Mouse (Mus musculus) retina, adult 2 months (tissue): ENCODE results near the gene Nol3.

Experiments used
- DNase-seq: peaks from one replicate; pipeline ENCODE4 v3.0.0-alpha.2; 2012; ENCODE audit warnings: low read depth, low spot score

Gene Nol3

GRCm38 (mm10) chr8:105306146-105306691 lies 30.3 kb downstream of the Nol3 start:
- no peak for DNase-seq

DNA sequence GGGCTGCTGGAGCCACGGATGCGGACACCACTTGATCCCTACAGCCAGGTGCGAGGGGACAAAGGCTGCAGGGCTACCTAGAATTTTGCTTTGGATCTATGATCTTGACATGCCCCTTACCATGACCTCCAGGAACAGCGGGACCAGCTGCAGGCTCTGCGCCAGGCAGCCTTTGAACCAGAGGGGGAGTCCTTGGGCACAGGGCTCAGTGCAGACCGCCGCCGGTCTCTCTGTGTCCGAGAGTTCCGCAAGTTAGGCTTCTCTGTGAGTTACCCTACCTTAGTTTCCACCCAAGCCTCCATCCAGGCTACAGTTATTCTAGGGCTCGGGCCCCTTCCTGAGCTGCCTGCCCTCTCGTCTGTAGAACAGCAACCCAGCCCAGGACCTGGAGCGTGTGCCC lies 31.7 kb downstream of the Nol3 start:
- DNase-seq = no peak

DNA sequence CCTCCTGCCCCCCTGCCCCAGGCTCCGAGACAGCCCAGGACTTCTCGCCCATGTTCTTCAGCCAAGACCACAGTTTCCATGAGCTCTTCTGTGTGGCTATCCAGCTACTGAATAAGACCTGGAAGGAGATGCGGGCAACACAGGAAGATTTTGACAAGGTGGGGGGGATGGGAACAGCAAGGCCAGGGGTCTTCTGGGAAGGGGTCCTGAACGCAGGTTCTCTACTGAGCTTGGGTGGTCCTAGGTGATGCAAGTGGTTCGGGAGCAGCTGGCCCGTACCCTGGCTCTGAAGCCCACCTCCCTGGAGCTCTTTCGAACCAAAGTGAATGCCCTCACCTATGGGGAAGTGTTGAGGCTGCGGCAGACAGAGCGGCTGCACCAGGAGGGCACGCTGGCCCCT lies 32.5 kb downstream of the Nol3 start:
- DNase-seq = no peak

- DNase-seq = no peak
These were observed 33.4 kb downstream of the Nol3 start for GRCm38 (mm10) chr8:105309142-105309847.

DNA sequence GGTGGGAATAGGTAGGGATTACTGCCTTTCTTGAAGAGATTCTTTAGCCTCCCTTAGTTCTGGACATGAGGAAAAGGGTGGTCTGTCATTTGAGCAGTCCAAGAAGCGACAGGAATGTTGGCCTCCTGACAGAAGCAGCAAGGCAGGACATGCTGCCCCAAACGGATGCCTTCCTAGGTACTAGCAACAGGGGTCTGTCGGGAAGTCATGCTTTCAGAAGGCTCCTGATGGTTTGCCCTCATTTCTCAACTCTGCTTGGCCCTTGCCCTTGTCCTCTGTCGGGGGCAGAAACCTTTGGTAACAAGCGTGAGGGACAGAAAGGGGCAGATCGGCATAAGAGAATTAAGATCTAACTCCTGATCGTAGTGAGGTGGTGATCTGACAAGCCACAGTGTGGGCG lies 34.2 kb downstream of the Nol3 start:
- DNase-seq = no peak

- DNase-seq = no peak
These were observed 35.8 kb downstream of the Nol3 start for GRCm38 (mm10) chr8:105311718-105312117.

DNA sequence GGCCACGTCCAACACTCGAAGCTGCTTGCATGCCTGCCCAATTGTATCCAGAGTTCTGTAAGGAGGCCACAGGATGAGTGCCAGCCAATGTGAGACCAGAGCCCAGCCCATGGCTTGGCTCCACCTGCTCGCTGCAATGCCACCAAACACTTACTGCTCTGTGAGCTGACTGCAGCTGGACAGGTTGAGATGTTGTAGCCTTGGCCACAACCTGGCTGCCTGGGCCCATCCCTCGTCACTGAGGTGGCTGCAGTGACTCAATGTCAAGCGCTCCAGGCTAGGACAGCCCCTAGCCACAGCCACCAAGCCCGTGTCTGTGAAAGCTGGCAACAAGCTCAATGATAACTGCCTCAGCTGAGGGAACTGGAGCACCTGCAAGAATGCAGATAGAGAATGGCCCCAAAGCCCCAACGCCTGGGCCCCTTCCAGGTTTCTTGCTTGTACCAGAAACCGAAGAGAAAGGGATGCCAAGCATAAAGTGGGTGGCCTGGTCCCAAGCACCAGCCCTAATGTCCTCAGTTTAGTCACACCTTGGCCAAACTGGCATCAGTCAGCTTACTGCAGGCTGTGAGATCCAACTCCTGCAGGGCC lies 37.0 kb downstream of the Nol3 start:
- no peak for DNase-seq

DNA sequence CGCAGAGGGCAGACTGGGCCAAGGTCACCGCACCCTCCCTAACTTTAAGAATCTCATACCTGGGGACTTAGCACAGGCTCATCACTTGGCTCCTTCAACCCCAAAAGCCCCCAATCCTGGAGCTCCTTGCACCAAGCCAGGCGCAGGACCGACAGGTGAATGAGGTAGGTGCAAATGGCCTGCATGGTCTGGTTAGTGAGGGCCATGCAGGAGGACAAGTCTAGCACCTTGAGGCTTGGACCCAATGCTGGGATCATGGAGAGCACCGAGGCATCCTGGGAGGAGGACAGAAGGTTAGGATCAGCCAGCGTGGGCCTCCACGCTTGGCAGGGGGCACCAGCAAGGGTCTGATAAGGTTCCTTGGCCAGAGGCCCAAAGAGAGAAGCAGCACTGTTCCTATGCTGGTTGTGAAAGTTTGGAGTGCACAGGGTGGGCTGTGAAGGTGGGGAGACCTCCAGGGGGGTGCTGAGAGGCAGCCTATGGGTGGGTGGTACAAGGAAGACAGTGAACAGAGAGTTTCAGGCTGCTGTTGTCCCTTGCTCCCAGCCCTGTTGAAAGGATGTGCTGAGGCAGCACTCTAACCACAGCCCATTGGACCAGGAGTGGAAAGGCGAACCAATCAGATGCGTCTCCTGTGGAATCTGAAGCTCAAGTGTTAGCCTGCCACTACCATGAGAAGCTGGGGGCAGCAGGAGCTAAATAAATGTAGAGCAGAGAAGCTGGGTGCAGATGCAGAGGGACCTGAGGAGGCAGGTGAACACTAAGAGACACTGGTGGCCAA lies 37.9 kb downstream of the Nol3 start:
- no peak for DNase-seq

GRCm38 (mm10) chr8:105315073-105315769 lies 39.3 kb downstream of the Nol3 start:
- no peak for DNase-seq

DNA sequence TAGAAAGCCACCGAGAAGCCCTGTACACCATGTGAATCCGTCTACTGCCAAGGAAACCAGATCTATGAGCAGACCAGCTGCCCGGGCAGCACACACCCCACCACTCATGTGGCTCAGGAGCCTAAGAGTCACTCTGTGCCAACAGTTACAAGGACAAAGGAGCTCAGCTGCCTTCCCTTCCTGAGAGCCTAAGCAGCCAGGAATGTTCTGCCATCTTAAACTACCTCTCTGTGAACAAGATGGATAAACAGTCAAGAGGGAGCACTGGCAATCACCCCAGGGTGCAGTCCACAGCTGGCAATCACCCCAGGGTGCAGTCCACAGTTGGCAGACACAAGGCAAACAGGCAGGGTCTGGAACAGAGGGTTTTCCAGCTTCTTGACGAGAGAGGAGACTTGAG lies 42.0 kb downstream of the Nol3 start:
- no peak for DNase-seq

GRCm38 (mm10) chr8:105318662-105319190 lies 42.8 kb downstream of the Nol3 start:
- DNase-seq = no peak

DNA sequence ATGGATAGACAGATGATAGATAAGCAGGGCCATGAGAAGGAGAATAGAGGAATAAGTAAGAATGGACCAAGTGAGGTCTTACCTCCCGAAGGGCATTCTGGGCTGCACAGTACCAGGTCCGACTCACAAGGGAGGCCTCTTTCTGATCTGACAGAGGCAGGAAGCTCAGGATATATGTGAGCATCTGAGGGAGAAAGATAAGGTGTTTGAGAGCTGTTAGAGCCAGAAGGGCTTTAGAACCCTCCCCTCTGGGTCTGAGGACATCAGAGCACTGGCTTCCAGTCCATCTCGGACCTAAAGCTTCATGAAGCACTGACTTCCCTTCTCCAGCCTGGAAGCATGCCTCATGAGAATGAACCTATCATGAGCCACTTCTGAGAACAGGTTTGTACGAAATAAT lies 47.2 kb downstream of the Nol3 start:
- no peak for DNase-seq

DNA sequence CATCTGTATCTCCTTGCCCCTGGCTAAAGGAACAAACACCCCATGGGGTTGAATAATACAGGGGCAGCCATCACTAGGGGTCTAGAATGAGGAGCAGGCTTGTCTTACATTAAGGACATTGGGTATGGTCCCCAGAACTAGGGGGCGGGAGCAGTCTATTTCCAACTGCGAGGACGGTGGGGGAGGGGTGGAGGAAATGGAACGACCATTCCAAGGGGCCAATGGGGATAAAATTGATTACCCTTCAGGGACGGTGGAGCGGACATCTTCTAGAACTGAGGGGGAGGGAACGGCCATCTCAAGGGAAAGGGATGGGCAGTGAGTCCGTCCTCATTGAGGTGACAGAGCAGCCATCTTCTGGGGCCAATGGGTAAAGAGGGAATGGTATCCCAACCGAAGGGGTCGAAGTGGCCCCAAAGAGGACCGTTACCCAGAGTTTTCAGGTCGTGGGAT lies 49.7 kb downstream of the Nol3 start:
- DNase-seq = no peak

DNA sequence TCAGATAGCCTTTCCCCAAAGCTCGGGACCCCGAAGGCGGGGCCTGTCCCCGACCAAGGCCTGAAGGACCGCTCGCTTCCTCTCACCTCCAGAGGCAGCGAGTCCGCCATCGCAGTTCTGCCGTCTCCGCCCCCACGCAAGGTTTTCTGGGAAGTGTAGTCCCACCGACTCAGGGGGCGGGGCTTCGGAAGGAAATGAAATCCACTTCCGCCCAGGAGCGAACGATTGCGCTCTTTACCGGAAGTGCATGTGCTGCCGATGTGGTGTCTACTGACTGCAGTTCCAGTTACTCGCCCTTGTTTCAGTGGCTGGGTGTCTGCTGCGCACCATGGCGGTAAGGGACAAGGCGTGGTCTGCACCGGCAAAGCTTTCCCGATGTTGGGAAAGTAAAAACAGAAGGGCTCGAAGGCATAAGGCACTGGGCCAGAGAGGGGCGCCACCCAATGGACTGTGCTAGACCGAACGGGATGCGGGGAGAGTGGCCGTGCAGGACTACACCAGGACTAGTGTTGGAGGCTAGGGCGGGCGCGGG lies 50.3 kb downstream of the Nol3 start, which contains the start of the genes Lrrc29 and Tmem208:
Lrrc29 (minus strand) TSS at position 138 of the 532 bp plus-strand sequence.
Tmem208 (plus strand) TSS at position 214 of the 532 bp plus-strand sequence.
- DNase-seq = peak; percentile 84

DNA sequence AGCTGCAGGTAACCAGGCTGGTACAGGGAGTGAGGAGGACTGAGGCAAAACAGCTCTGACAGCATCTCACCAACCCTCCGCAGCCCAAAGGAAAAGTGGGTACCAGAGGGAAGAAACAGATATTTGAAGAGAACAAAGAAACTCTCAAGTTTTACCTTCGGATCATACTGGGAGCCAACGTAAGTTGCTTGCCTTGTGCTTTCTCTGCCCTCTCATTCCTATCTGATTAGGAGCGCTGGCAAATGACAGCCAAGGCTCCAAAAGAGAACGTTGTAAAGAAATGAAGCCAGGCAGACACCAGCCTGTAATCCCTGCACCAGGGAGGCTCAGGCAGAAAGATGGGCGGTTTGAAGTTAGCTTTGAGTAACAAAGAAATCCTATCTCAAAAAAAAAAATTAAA lies 51.0 kb downstream of the Nol3 start:
- DNase-seq = no peak

- DNase-seq = no peak
These were observed 54.4 kb downstream of the Nol3 start for GRCm38 (mm10) chr8:105330325-105330724.

GRCm38 (mm10) chr8:105331469-105331868 lies 55.5 kb downstream of the Nol3 start:
- DNase-seq = no peak
